Mouse (Mus musculus): ENCODE results near the gene Tor3a. TPM values are rescaled to one million over a fixed set of nuclear protein-coding genes. Genes with fewer than 3 reads are reported as not detected.

Tor3a gene
- polyA plus RNA-seq, 1 experiment from 2014 or later: 14.0 TPM

- Histone ChIP-seq H3K27me3 (replicated peaks) (no peaks in the 10 kb centered on the region), H3K4me3 (replicated peaks) (no peak overlapping the region), H3K27ac (no peak overlapping the region), H3K9me3 (no peaks in the 10 kb centered on the region), H3K4me2 (no peak overlapping the region), H3K9ac (no peak overlapping the region), H3K4me1 (no peaks in the 10 kb centered on the region), H3K36me3 (peaks cover 15% of the 10 kb centered on the region)
- WGBS: 87% methylated on average over 4 of the region's 4 CpGs
- no peak for ATAC-seq (ENCODE audit: insufficient read depth, low FRiP score, low read depth)
Measured at GRCm38 (mm10) chr1:156645971-156646370, 28.2 kb downstream of the Tor3a start.

DNA sequence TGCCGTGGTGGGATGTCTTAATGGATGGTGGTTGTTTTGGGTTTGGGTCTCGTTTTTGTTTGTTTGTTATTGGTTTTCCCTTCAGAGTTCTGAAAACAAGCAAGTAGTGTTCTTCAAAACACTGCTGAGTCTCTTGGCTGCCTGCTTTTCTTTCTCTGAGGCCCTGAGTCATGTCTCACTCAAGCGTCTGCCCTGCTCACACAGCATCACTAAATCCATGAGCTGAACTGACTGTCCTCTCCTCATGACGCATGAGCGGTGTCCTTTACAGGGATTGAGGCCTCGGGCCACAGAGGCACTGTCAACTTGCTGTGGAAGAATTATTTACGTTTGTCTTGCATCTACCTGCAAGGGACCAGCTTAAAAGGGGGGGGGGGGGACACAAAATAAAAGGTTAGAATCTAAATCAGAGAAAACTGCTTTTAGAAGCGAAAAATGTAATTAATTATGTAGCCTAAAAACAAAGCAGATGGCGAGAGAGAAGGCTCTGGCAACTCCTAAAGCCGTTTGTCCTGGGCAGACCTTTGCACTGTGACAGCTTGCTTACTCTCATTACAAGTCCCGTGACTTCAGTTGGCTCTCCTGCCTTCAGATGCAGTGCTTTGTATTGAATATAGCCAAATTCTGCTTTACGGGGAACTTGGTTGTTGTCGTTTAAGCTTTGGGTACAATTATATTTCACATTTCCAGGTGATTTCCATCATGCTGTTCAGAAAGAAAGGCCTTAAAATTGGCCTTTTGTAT lies 29.2 kb downstream of the Tor3a start:
- no peak for ATAC-seq (ENCODE audit: insufficient read depth, low FRiP score, low read depth)
- Histone ChIP-seq H3K27me3 (replicated peaks) (no peaks in the 10 kb centered on the region), H3K4me1 (no peaks in the 10 kb centered on the region), H3K36me3 (peaks cover 20% of the 10 kb centered on the region), H3K4me2 (no peak overlapping the region), H3K4me3 (replicated peaks) (no peak overlapping the region), H3K9ac (no peak overlapping the region), H3K9me3 (no peaks in the 10 kb centered on the region), H3K27ac (no peak overlapping the region)
- WGBS: 66% methylated on average over 13 of the region's 13 CpGs

- Histone ChIP-seq H3K4me1 (no peaks in the 10 kb centered on the region), H3K36me3 (peaks cover 20% of the 10 kb centered on the region), H3K9me3 (no peaks in the 10 kb centered on the region), H3K27me3 (replicated peaks) (no peaks in the 10 kb centered on the region), H3K27ac (no peak overlapping the region), H3K4me3 (replicated peaks) (no peak overlapping the region), H3K4me2 (no peak overlapping the region), H3K9ac (no peak overlapping the region)
- no peak for ATAC-seq (ENCODE audit: insufficient read depth, low FRiP score, low read depth)
- WGBS: 81% methylated on average over 10 of the region's 10 CpGs
Measured at GRCm38 (mm10) chr1:156644061-156644460, 30.1 kb downstream of the Tor3a start.

DNA sequence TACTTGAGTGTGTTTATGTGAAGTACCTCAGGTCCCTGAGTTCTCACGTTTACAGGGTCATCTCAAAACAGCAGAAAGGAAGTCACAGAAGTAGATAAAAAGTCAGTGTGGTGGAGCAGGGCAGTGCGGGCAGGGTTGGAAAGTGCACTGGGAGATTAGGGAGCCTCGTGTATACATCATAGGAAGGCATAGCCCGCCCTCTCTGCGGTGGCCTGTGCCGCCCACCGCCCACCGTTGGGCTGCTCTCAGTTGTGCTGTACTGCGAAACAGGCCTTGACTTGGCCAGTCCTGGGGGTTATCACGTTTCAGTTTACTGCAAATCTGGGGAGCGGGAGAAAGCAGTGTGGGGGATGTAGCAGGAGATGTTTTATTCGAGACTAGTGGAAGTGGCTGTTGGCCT lies 31.3 kb downstream of the Tor3a start:
- ATAC-seq (ENCODE audit: insufficient read depth, low FRiP score, low read depth): no peak
- H3K4me2 ChIP-seq: no peak overlapping the region
- peaks cover 20% of the 10 kb centered on the region for H3K36me3 ChIP-seq
- H3K4me1 ChIP-seq: no peaks in the 10 kb centered on the region
- H3K4me3 ChIP-seq (replicated peaks): no peak overlapping the region
- H3K27ac ChIP-seq: no peak overlapping the region
- H3K27me3 ChIP-seq (replicated peaks): no peaks in the 10 kb centered on the region
- no peak overlapping the region for H3K9ac ChIP-seq
- 65% methylated on average over 12 of the region's 12 CpGs for WGBS
- H3K9me3 ChIP-seq: no peaks in the 10 kb centered on the region

- peaks cover 20% of the 10 kb centered on the region for H3K36me3 ChIP-seq
- 88% methylated on average over 10 of the region's 10 CpGs for WGBS
- H3K27me3 ChIP-seq (replicated peaks): no peaks in the 10 kb centered on the region
Measured at GRCm38 (mm10) chr1:156641808-156642207, 32.3 kb downstream of the Tor3a start.

DNA sequence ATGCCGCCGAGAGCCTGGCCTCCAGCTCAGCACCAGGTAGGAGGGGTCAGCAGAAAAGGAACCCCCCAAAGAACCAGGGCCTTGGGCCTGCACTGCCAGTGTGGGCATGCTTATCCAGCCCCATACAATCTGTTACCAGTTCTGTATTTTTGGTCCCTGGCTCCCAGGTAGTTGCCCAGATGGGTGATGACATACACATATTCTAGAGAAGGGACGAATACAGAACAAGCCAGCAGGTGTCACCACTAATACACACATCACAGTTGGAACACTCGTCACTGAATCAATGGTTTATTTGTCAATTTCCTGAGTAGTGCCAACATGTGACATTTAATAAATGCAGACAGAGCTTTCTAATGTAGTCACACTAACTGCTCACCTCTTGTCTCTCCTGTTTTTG lies 33.6 kb downstream of the Tor3a start:
- WGBS: 79% methylated on average over 4 of the region's 4 CpGs
- Histone ChIP-seq H3K9ac (no peak overlapping the region), H3K4me2 (no peak overlapping the region), H3K36me3 (peaks cover 24% of the 10 kb centered on the region), H3K4me1 (no peaks in the 10 kb centered on the region), H3K27me3 (replicated peaks) (no peaks in the 10 kb centered on the region), H3K27ac (no peak overlapping the region), H3K4me3 (replicated peaks) (no peak overlapping the region), H3K9me3 (no peaks in the 10 kb centered on the region)
- ATAC-seq (ENCODE audit: insufficient read depth, low FRiP score, low read depth): no peak

More at GRCm38 (mm10) chr1:156641808-156642207, 32.3 kb downstream of the Tor3a start:
- H3K27ac ChIP-seq: no peak overlapping the region
- H3K9me3 ChIP-seq: no peaks in the 10 kb centered on the region
- no peaks in the 10 kb centered on the region for H3K4me1 ChIP-seq
- H3K4me3 ChIP-seq (replicated peaks): no peak overlapping the region
- no peak overlapping the region for H3K9ac ChIP-seq
- no peak for ATAC-seq (ENCODE audit: insufficient read depth, low FRiP score, low read depth)
- no peak overlapping the region for H3K4me2 ChIP-seq

- ATAC-seq (ENCODE audit: insufficient read depth, low FRiP score, low read depth): no peak
- 88% methylated on average over 5 of the region's 5 CpGs for WGBS
- Histone ChIP-seq H3K4me1 (no peaks in the 10 kb centered on the region), H3K9me3 (no peaks in the 10 kb centered on the region), H3K36me3 (peaks cover 26% of the 10 kb centered on the region), H3K27ac (no peak overlapping the region), H3K9ac (no peak overlapping the region), H3K4me3 (replicated peaks) (no peak overlapping the region), H3K4me2 (no peak overlapping the region), H3K27me3 (replicated peaks) (no peaks in the 10 kb centered on the region)
Measured at GRCm38 (mm10) chr1:156639455-156639854, 34.7 kb downstream of the Tor3a start.

- H3K36me3 ChIP-seq: peaks cover 29% of the 10 kb centered on the region
Measured at GRCm38 (mm10) chr1:156635148-156635547, 39.0 kb downstream of the Tor3a start.

GRCm38 (mm10) chr1:156633095-156633494 lies 41.1 kb downstream of the Tor3a start:
- H3K27me3 ChIP-seq (replicated peaks): no peaks in the 10 kb centered on the region
- no peaks in the 10 kb centered on the region for H3K4me1 ChIP-seq
- H3K9ac ChIP-seq: no peak overlapping the region
- 76% methylated on average over 10 of the region's 10 CpGs for WGBS
- H3K4me3 ChIP-seq (replicated peaks): no peak overlapping the region
- peaks cover 37% of the 10 kb centered on the region for H3K36me3 ChIP-seq
- H3K27ac ChIP-seq: no peak overlapping the region
- H3K9me3 ChIP-seq: no peaks in the 10 kb centered on the region
- no peak overlapping the region for H3K4me2 ChIP-seq
- ATAC-seq (ENCODE audit: insufficient read depth, low FRiP score, low read depth): no peak

More at GRCm38 (mm10) chr1:156635148-156635547, 39.0 kb downstream of the Tor3a start:
- 79% methylated on average over 2 of the region's 2 CpGs for WGBS
- Histone ChIP-seq H3K27ac (no peak overlapping the region), H3K4me1 (no peaks in the 10 kb centered on the region), H3K27me3 (replicated peaks) (no peaks in the 10 kb centered on the region), H3K4me3 (replicated peaks) (no peak overlapping the region), H3K9me3 (no peaks in the 10 kb centered on the region), H3K4me2 (no peak overlapping the region), H3K9ac (no peak overlapping the region)
- ATAC-seq (ENCODE audit: insufficient read depth, low FRiP score, low read depth): no peak

GRCm38 (mm10) chr1:156630965-156631364 lies 43.2 kb downstream of the Tor3a start:
- Histone ChIP-seq H3K4me1 (no peaks in the 10 kb centered on the region), H3K9me3 (no peaks in the 10 kb centered on the region), H3K36me3 (peaks cover 36% of the 10 kb centered on the region), H3K9ac (no peak overlapping the region), H3K4me3 (replicated peaks) (no peak overlapping the region), H3K27me3 (replicated peaks) (no peaks in the 10 kb centered on the region), H3K27ac (no peak overlapping the region), H3K4me2 (no peak overlapping the region)
- no peak for ATAC-seq (ENCODE audit: insufficient read depth, low FRiP score, low read depth)

DNA sequence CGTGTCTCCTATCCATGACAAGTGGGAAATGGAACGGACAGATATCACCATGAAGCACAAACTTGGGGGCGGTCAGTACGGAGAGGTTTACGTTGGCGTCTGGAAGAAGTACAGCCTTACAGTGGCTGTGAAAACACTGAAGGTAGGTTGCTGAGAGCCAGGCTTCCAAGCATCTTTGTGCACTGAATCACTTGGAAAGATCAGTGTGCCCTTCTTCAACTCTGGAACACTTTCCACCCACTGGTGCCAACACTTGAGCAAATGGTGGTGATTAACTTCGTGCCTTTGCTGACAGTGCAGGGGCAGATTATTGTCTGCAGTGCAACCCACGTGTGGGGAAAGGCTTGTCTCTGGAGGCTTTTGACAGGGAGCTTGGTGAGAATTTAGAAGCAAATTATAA lies 44.2 kb downstream of the Tor3a start:
- Histone ChIP-seq H3K27ac (no peak overlapping the region), H3K4me2 (no peak overlapping the region), H3K4me1 (no peaks in the 10 kb centered on the region), H3K9me3 (no peaks in the 10 kb centered on the region), H3K27me3 (replicated peaks) (no peaks in the 10 kb centered on the region), H3K36me3 (peaks cover 40% of the 10 kb centered on the region), H3K4me3 (replicated peaks) (no peak overlapping the region), H3K9ac (no peak overlapping the region)
- 91% methylated on average over 8 of the region's 8 CpGs for WGBS
- no peak for ATAC-seq (ENCODE audit: insufficient read depth, low FRiP score, low read depth)

GRCm38 (mm10) chr1:156626729-156627128 lies 47.4 kb downstream of the Tor3a start:
- H3K4me2 ChIP-seq: no peak overlapping the region
- WGBS: 71% methylated on average over 4 of the region's 4 CpGs
- H3K9me3 ChIP-seq: no peaks in the 10 kb centered on the region
- H3K27ac ChIP-seq: no peak overlapping the region
- H3K4me3 ChIP-seq (replicated peaks): no peak overlapping the region
- H3K9ac ChIP-seq: no peak overlapping the region
- H3K27me3 ChIP-seq (replicated peaks): no peaks in the 10 kb centered on the region
- ATAC-seq (ENCODE audit: insufficient read depth, low FRiP score, low read depth): no peak
- no peaks in the 10 kb centered on the region for H3K4me1 ChIP-seq
- H3K36me3 ChIP-seq: peaks cover 29% of the 10 kb centered on the region

DNA sequence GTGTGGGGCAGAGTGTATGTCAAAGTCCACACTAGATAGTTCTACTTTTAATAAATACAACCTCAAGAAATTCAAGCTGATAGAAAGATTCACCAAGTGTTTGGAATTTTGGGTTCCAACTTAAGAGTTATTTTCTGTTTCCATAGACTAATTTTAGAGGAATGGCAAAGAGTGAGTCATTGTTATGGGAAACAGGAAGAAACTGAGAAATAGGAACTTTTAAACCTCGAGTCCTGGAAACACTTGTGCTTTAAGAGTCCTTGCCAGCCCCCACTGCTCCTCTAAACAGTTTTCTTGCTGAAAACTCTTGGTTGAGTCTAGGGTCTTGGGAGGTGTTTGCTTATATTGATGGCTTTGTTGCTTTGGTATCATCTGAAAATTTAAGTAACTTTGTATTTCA lies 49.9 kb downstream of the Tor3a start:
- Histone ChIP-seq H3K4me1 (no peaks in the 10 kb centered on the region), H3K27me3 (replicated peaks) (no peaks in the 10 kb centered on the region), H3K4me2 (no peak overlapping the region), H3K27ac (no peak overlapping the region), H3K4me3 (replicated peaks) (no peak overlapping the region), H3K9ac (no peak overlapping the region), H3K9me3 (no peaks in the 10 kb centered on the region), H3K36me3 (0 out of 2 replicates have a peak, but pooled peaks cover 8% of the 10 kb centered on the region)
- ATAC-seq (ENCODE audit: insufficient read depth, low FRiP score, low read depth): no peak
- 53% methylated on average over 1 of the region's 1 CpGs for WGBS

Measured in stomach, embryonic 15.5 days (tissue).